Mouse (Mus musculus) hindbrain, embryonic 13.5 days (tissue): ENCODE data around the gene Dmbx1. TPM values are rescaled to one million over a fixed set of nuclear protein-coding genes. Genes with fewer than 3 reads are reported as not detected.

ENCODE experiments used
- ATAC-seq: fragments of 200-750 bp; cut with Nextera tagmentation; 2 replicates; pipeline ENCODE4 v1.8.0; 2017; ENCODE audit warnings: moderate TSS enrichment; ENCODE audit not compliant: low FRiP score
- H3K27ac ChIP-seq: fragments of 300-500 bp; sonication (generic); 2 replicates; pipeline ENCODE4 v1.5.1; 2015; ENCODE audit warnings: inconsistent platforms, mild to moderate bottlenecking, moderate library complexity
- H3K27me3 ChIP-seq: fragments of 300-500 bp; sonication (generic); 2 replicates; pipeline ENCODE4 v1.6.1; 2015; ENCODE audit warnings: mild to moderate bottlenecking, inconsistent platforms
- H3K36me3 ChIP-seq: fragments of 300-500 bp; sonication (generic); 2 replicates; pipeline ENCODE4 v1.6.1; 2015; ENCODE audit warnings: mild to moderate bottlenecking, inconsistent platforms
- H3K4me1 ChIP-seq: fragments of 300-500 bp; sonication (generic); replicated peaks from 2 replicates; pipeline ENCODE4 v1.6.1; 2015; ENCODE audit warnings: inconsistent platforms
- H3K4me2 ChIP-seq: fragments of 300-500 bp; sonication (generic); 2 replicates; pipeline ENCODE4 v1.6.1; 2015; ENCODE audit warnings: inconsistent platforms, mild to moderate bottlenecking, moderate library complexity
- H3K4me3 ChIP-seq: fragments of 300-500 bp; sonication (generic); 2 replicates; pipeline ENCODE4 v1.5.1; 2015; ENCODE audit warnings: mild to moderate bottlenecking, inconsistent platforms
- H3K9ac ChIP-seq: fragments of 300-500 bp; sonication (generic); 2 replicates; pipeline ENCODE4 v1.6.1; 2015; ENCODE audit warnings: mild to moderate bottlenecking, inconsistent platforms
- H3K9me3 ChIP-seq: fragments of 300-500 bp; sonication (generic); 2 replicates; pipeline ENCODE4 v1.6.1; 2016; ENCODE audit warnings: inconsistent platforms
- WGBS: fragments of 180-500 bp; shearing (Covaris S2); methylation state at CpG from one replicate; pipeline ENCODE4 v1.1.7; 2015; 5-methylcytosine and 5-hydroxymethylcytosine counted together
- polyA plus RNA-seq: library from polyadenylated mRNA; unstranded; fragments of >200 nt; fragmentation: Nextera tagmentation; extraction: Ambion mirVana; gene quantifications from 2 replicates; pipeline ENCODE4 v1.2.1, GENCODE M21; 2015

Gene Dmbx1
- polyA plus RNA-seq, 1 experiment from 2014 or later = 14.3 TPM

DNA sequence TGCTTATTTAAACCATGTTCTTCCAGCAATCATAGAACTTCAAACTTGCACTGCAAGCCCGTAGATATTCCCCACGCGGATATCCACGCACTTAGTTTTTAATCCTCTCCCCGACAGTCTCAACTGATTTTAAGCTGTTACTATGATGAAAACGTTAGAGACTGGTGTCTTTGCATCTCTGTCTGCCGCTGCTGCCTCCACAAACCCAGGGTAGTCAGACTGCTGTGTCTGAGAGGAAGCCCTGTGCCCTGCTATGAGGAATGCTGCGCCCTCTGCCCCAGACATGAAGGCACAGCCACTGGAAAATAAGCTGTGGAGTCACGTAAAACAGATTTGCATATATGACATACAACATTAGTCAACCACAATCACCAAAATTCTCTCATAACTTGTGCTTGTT is 60.9 kb downstream of the Dmbx1 start:
- H3K4me1 ChIP-seq = peaks cover 50% of the 10 kb centered on the region
- H3K36me3 ChIP-seq = peaks cover 21% of the 10 kb centered on the region
- peak overlapping the region; percentile 71; the same call in 1 of the 2 replicates for H3K27ac ChIP-seq
- H3K4me3 ChIP-seq = no peak overlapping the region
- no peaks in the 10 kb centered on the region for H3K27me3 ChIP-seq
- ATAC-seq = no peak
- no peak overlapping the region; the same call in 1 of the 2 replicates for H3K9ac ChIP-seq
- H3K9me3 ChIP-seq = no peaks in the 10 kb centered on the region
- 37% methylated on average over 9 of the region's 9 CpGs for WGBS
- no peak overlapping the region for H3K4me2 ChIP-seq

- Histone ChIP-seq H3K4me3 (no peak overlapping the region), H3K4me2 (peak overlapping the region; percentile 34)
- 3% methylated on average over 11 of the region's 11 CpGs for WGBS
Measured at GRCm38 (mm10) chr4:115878216-115878678, 61.5 kb downstream of the Dmbx1 start.

GRCm38 (mm10) chr4:115873231-115873630 is 66.5 kb downstream of the Dmbx1 start:
- H3K9me3 ChIP-seq = no peaks in the 10 kb centered on the region
- no peak overlapping the region for H3K4me2 ChIP-seq
- H3K27me3 ChIP-seq = no peaks in the 10 kb centered on the region
- no peak overlapping the region for H3K27ac ChIP-seq
- 74% methylated on average over 3 of the region's 3 CpGs for WGBS
- H3K36me3 ChIP-seq = peaks cover 37% of the 10 kb centered on the region
- no peak overlapping the region for H3K9ac ChIP-seq
- no peak for ATAC-seq
- peaks cover 34% of the 10 kb centered on the region for H3K4me1 ChIP-seq
- no peak overlapping the region for H3K4me3 ChIP-seq

More at GRCm38 (mm10) chr4:115878216-115878678, 61.5 kb downstream of the Dmbx1 start:
- peak; percentile 54 for ATAC-seq
- H3K9me3 ChIP-seq = no peaks in the 10 kb centered on the region
- peak overlapping the region; percentile 71 for H3K27ac ChIP-seq
- peak overlapping the region; percentile 21 for H3K9ac ChIP-seq
- H3K27me3 ChIP-seq = no peaks in the 10 kb centered on the region
- H3K36me3 ChIP-seq = peaks cover 25% of the 10 kb centered on the region
- peaks cover 50% of the 10 kb centered on the region for H3K4me1 ChIP-seq

DNA sequence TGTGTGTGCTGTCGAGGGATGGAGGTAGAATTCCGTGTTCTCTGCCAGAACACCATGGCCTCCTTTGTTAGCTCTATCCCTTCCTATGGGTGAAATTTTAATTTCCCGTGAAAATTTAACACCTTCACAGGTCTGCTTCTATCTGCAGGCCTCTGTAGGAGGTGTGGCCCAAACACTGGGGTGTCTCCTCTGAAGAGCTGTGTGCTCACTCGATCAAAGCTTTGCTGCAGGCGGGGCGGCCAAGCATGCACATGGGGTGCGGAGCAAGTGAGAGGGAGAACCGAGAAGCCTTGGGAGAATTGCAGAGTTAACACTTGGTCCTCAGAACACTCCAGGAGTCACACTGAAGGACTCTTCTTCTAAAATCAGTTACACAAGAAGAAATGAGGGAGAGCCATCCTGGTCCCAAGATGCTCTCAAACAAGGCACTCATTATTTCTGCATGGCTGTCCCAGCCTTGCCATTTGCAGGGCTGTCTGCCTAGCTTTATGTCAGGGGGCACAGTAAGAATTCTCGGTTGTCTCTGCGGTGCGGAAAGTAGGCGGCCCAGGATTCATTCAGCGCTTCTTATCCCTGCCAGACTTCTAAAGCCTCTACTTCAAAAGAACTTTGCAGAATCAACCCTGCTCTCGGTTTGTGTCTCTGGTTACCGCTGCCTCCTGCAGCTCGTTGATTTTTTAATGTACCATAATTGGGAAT is 70.1 kb downstream of the Dmbx1 start:
- 0 out of 2 replicates have a peak, but pooled peaks have one; percentile 7 for ATAC-seq
- H3K4me3 ChIP-seq = no peak overlapping the region
- peak overlapping the region; percentile 40; the same call in 1 of the 2 replicates for H3K27ac ChIP-seq
- no peak overlapping the region for H3K4me2 ChIP-seq
- no peak overlapping the region for H3K9ac ChIP-seq
- H3K4me1 ChIP-seq = peaks cover 27% of the 10 kb centered on the region
- no peaks in the 10 kb centered on the region for H3K27me3 ChIP-seq
- H3K9me3 ChIP-seq = no peaks in the 10 kb centered on the region
- 20% methylated on average over 16 of the region's 16 CpGs for WGBS
- peaks cover 30% of the 10 kb centered on the region for H3K36me3 ChIP-seq

Other genes with a start within 250 kb of the Dmbx1 start
- 20.6 and 21.3 TPM in 2 replicates for gene Efcab14, start 202.2 kb downstream of the Dmbx1 start, polyA plus RNA-seq
- 0.29 TPM in 1 of 2 replicates, not detected in the other for gene Tex38, start 158.9 kb downstream of the Dmbx1 start, polyA plus RNA-seq
- 37.3 and 41.8 TPM in 2 replicates for gene Atpaf1, start 155.1 kb downstream of the Dmbx1 start, polyA plus RNA-seq
- 4.8 and 6.4 TPM in 2 replicates for gene Mob3c, start 111.8 kb downstream of the Dmbx1 start, polyA plus RNA-seq
- gene Mknk1, start 100.7 kb downstream of the Dmbx1 start, polyA plus RNA-seq = 21.3 and 23.7 TPM in 2 replicates
- not detected in 2 replicates for gene Kncn, start 55.5 kb downstream of the Dmbx1 start, polyA plus RNA-seq
- 0.12 and 0.30 TPM in 2 replicates for gene 6430628N08Rik, start 49.3 kb downstream of the Dmbx1 start, polyA plus RNA-seq
- gene Faah, start 78.0 kb upstream of the Dmbx1 start, polyA plus RNA-seq = 13.0 and 13.3 TPM in 2 replicates
- gene Nsun4, start 114.0 kb upstream of the Dmbx1 start, polyA plus RNA-seq = 13.8 and 15.7 TPM in 2 replicates
- gene Uqcrh, start 135.1 kb upstream of the Dmbx1 start, polyA plus RNA-seq = 441 and 446 TPM in 2 replicates
- 66.4 and 68.5 TPM in 2 replicates for gene Lrrc41, start 135.3 kb upstream of the Dmbx1 start, polyA plus RNA-seq
- gene Rad54l, start 183.8 kb upstream of the Dmbx1 start, polyA plus RNA-seq = 11.4 and 12.1 TPM in 2 replicates
- gene Pomgnt1, start 183.9 kb upstream of the Dmbx1 start, polyA plus RNA-seq = 62.6 and 63.7 TPM in 2 replicates
- gene Lurap1, start 211.4 kb upstream of the Dmbx1 start, polyA plus RNA-seq = 1.7 and 1.9 TPM in 2 replicates
- gene Tspan1, start 227.7 kb upstream of the Dmbx1 start, polyA plus RNA-seq = 0.19 and 0.22 TPM in 2 replicates
- gene 1700042G07Rik, start 233.4 kb upstream of the Dmbx1 start, polyA plus RNA-seq = not detected in 2 replicates
- gene Gm49337, start 233.5 kb upstream of the Dmbx1 start, polyA plus RNA-seq = not detected in 2 replicates